Mouse (Mus musculus): ENCODE measurements at regions not wholly inside any gene's neighbourhood (a gene's known extent, or its start where the extent isn't known, plus 50 kb on each side); places are given as distances from the start of the nearest gene placed in this dataset.

GRCm38 (mm10) chr15:97591406-97591805 is 114.2 kb downstream of the Rpap3 start:
- no peak for TF ChIP-seq JUND (IDR thresholded peaks at IDR 0.05; ENCODE audit: low read depth, low read length)
- TF ChIP-seq CTCF (IDR thresholded peaks at IDR 0.05 in 2 of 3, conservative IDR thresholded peaks at IDR 0.05 in 1 of 3; ENCODE audit: control insufficient read depth in 1 of 3, insufficient read depth in 1 of 3, low read depth in 2 of 3, low read length in 3 of 3, poor library complexity in 1 of 3, severe bottlenecking in 1 of 3) = no peak
- TF ChIP-seq MYB (IDR thresholded peaks at IDR 0.05; ENCODE audit: low read depth, low read length) = peak; percentile 22; the same call in 1 of the 2 replicates
- no peak for TF ChIP-seq UBTF (IDR thresholded peaks at IDR 0.05; ENCODE audit: borderline replicate concordance, insufficient read depth, low read depth, low read length)
- peak; percentile 83 to 91 for TF ChIP-seq EP300 (IDR thresholded peaks at IDR 0.05; ENCODE audit: low read depth in 1 of 2, low read length in 2 of 2)

Measured in MEL (cell line).